Mouse (Mus musculus) heart, adult 2 months (tissue): Measurements from ENCODE around the gene Ttc28.

Experiments used
- CTCF ChIP-seq: fragments of 200-600 bp; IDR thresholded peaks from 2 replicates; pipeline ENCODE4 v1.8.1; 2022; ENCODE audit warnings: antibody characterized with exemption, mild to moderate bottlenecking, moderate library complexity
- EP300 ChIP-seq: fragments of 200-500 bp; IDR thresholded peaks from 2 replicates; pipeline ENCODE4 v1.6.1; 2011; ENCODE audit warnings: low read depth, low read length, control low read depth; ENCODE audit not compliant: insufficient read depth
- POLR2A ChIP-seq: fragments of 200-500 bp; IDR thresholded peaks from 2 replicates; pipeline ENCODE4 v1.6.1; 2011; ENCODE audit warnings: mild to moderate bottlenecking, low read depth, low read length, control low read depth; ENCODE audit not compliant: insufficient read depth

DNA sequence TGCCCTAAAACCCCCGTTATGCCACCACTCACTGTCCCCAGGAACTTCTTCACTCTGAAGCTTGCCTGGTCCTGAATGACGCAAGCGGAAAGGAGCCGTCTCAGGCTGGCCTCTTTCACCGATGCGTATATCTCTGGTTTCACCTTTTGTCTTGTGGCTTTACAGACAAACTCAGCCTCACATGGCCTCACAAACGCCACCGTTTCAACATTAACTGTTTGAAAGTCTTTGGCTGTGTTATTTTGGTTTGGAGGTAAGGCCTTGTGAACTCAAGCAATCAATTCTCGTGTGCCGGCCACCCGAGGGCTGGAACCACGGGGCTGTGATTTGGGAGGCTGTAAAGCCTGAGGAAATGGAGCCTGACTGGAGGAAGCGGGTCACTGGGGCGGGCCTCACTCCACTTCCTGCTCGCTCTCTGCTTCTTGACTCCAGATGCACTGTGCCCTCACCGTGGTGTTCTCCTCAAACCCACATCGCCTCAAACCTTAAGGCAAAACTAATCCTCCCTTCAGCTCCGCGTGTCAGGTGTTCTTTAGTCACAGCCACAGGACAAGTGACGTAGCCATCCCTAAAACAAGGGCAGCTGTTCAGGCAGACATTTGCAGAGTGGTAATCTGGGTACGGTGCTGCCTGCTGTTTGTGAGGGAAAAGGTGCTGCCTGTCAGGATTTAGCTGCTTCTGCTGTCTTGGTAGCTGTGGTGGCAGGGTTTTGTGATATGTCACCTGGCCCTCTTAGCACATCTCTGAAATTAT lies 298.9 kb downstream of the Ttc28 start:
- TF ChIP-seq CTCF (no peak), POLR2A (peak; percentile 63), EP300 (peak; percentile 49; the same call in 1 of the 2 replicates)
